Mouse (Mus musculus) mature B cell (primary cell): Measurements from ENCODE around the gene Taz.

Experiments
- in situ Hi-C: fragments of 300-500 bp; cut with MboI; formaldehyde crosslinking; loops from 2 replicates; pipeline ENCODE4 v1.14.3; 2019

Gene Taz

GRCm38 (mm10) chrX:74281732-74282394, at the start of gene Taz, which contains the start of gene Dnase1l1:
Gene Taz, plus strand, starts transcription at chrX:74281912.
Gene Dnase1l1, minus strand, starts transcription at chrX:74282337.
- in situ Hi-C loops: no loop called here

- in situ Hi-C loops: loop anchor here (25.0 kb wide), 1 partner anchor 96 kb away; the partner anchor contains the start of genes Mecp2 and Opn1mw
Observed at GRCm38 (mm10) chrX:74233196-74233595, 48.5 kb upstream of the Taz start.

- in situ Hi-C loops: loop anchor here (10.0 to 25.0 kb wide), 2 partner anchors 103 to 154 kb away; partner anchors contain the start of genes Fam3a, Ikbkg, Mecp2 and Opn1mw
Observed at GRCm38 (mm10) chrX:74240332-74240731, 41.4 kb upstream of the Taz start.

- in situ Hi-C loops: loop anchor here (10.0 to 25.0 kb wide), 2 partner anchors 106 to 151 kb away; partner anchors contain the start of genes Fam3a, Ikbkg, Mecp2 and Opn1mw
Observed at GRCm38 (mm10) chrX:74243396-74243795, 38.3 kb upstream of the Taz start.

- in situ Hi-C loops: loop anchor here (10.0 to 25.0 kb wide), 2 partner anchors 107 to 151 kb away; partner anchors contain the start of genes Fam3a, Ikbkg, Mecp2 and Opn1mw
Observed at GRCm38 (mm10) chrX:74243807-74244206, 37.9 kb upstream of the Taz start.

- in situ Hi-C loops: loop anchor here (10.0 to 25.0 kb wide), 2 partner anchors 107 to 150 kb away; partner anchors contain the start of genes Fam3a, Ikbkg, Mecp2 and Opn1mw
Observed at GRCm38 (mm10) chrX:74244614-74245083, 37.1 kb upstream of the Taz start.

- in situ Hi-C loops: loop anchor here (10.0 to 25.0 kb wide), 2 partner anchors 108 to 150 kb away; partner anchors contain the start of genes Fam3a, Ikbkg, Mecp2 and Opn1mw
Observed at GRCm38 (mm10) chrX:74245107-74245506, 36.6 kb upstream of the Taz start.

GRCm38 (mm10) chrX:74245687-74246086, 36.0 kb upstream of the Taz start:
- in situ Hi-C loops: loop anchor here (10.0 to 25.0 kb wide), 2 partner anchors 108 to 149 kb away; partner anchors contain the start of genes Fam3a, Ikbkg, Mecp2 and Opn1mw

GRCm38 (mm10) chrX:74246213-74246681, 35.5 kb upstream of the Taz start:
- in situ Hi-C loops: loop anchor here (10.0 to 25.0 kb wide), 2 partner anchors 109 to 149 kb away; partner anchors contain the start of genes Fam3a, Ikbkg, Mecp2 and Opn1mw

- in situ Hi-C loops: loop anchor here (10.0 to 25.0 kb wide), 2 partner anchors 109 to 148 kb away; partner anchors contain the start of genes Fam3a, Ikbkg, Mecp2 and Opn1mw
Observed at GRCm38 (mm10) chrX:74246693-74247092, 35.0 kb upstream of the Taz start.

- in situ Hi-C loops: loop anchor here (10.0 to 25.0 kb wide), 2 partner anchors 111 to 146 kb away; partner anchors contain the start of genes Fam3a, Ikbkg, Mecp2 and Opn1mw
Observed at GRCm38 (mm10) chrX:74248651-74249050, 33.1 kb upstream of the Taz start.

- in situ Hi-C loops: loop anchor here (10.0 to 25.0 kb wide), 2 partner anchors 112 to 145 kb away; partner anchors contain the start of genes Fam3a, Ikbkg, Mecp2 and Opn1mw
Observed at GRCm38 (mm10) chrX:74249615-74250014, 32.1 kb upstream of the Taz start, which contains the start of gene Flna. Gene Flna, minus strand, starts transcription at chrX:74249820.

GRCm38 (mm10) chrX:74254153-74254887, 27.4 kb upstream of the Taz start, which contains the start of gene Emd:
Gene Emd, plus strand, starts transcription at chrX:74254687.
- in situ Hi-C loops: no loop called here

GRCm38 (mm10) chrX:74254888-74255565, 26.7 kb upstream of the Taz start:
- in situ Hi-C loops: no loop called here

GRCm38 (mm10) chrX:74257746-74258145, 24.0 kb upstream of the Taz start:
- in situ Hi-C loops: no loop called here

- in situ Hi-C loops: no loop called here
Observed at GRCm38 (mm10) chrX:74269736-74270061, 12.0 kb upstream of the Taz start.

GRCm38 (mm10) chrX:74270062-74270901, 11.4 kb upstream of the Taz start, which contains the start of gene Rpl10:
Gene Rpl10, plus strand, starts transcription at chrX:74270812.
- in situ Hi-C loops: no loop called here

- in situ Hi-C loops: no loop called here
Observed at GRCm38 (mm10) chrX:74270902-74271551, 10.7 kb upstream of the Taz start.
